ENCODE assay signal across 29 mouse cellular contexts in genomic region chr10:45458074-45458473, GRCm38 (mm10). TPM values are rescaled to one million over a fixed set of nuclear protein-coding genes. Genes with fewer than 3 reads are reported as not detected.
A peak's percentile ranks its signal among the peaks of the same experiment; 100 is the strongest.
DNase-seq lines count a peak whose midpoint lies in the region; ATAC-seq and TF ChIP-seq lines count a peak whose summit lies in the region.
"Had no signal": no experiment of that assay in that cellular context is flagged by ENCODE, and none has a peak within 500 bp of the region (broad histone marks: within the 10 kb centered on the region; RNA-seq: fewer than 3 reads in every experiment).

No protein-coding gene starts in this region.

- H3K27ac ChIP-seq in midbrain, embryonic 10.5 days (replicated peaks): 0 out of 2 replicates have a peak overlapping the region, but pooled peaks have one; percentile 23
- H3K27ac ChIP-seq in midbrain, embryonic 14.5 days (replicated peaks; ENCODE audit: low read depth, low read length): no peak overlapping the region
- H3K27ac ChIP-seq in intestine, embryonic 15.5 days: no peak overlapping the region
- H3K27ac ChIP-seq in thymus, adult 2 months (ENCODE audit: control insufficient read depth, insufficient read depth, low read length): no peak overlapping the region
- H3K27ac ChIP-seq: embryonic facial prominence, embryonic 12.5 days; embryonic facial prominence, embryonic 15.5 days; gastrocnemius, adult 2 months; hindbrain, embryonic 10.5 days; hindbrain, embryonic 13.5 days had no signal

- H3K4me2 ChIP-seq in midbrain, embryonic 14.5 days (ENCODE audit: low read length): no peak overlapping the region
- no peak overlapping the region for H3K4me2 ChIP-seq in intestine, embryonic 15.5 days (replicated peaks)
- H3K4me2 ChIP-seq: embryonic facial prominence, embryonic 12.5 days; embryonic facial prominence, embryonic 15.5 days; heart, embryonic 11.5 days; hindbrain, embryonic 13.5 days had no signal

- peaks cover 49% of the 10 kb centered on the region for H3K4me1 ChIP-seq in midbrain, embryonic 10.5 days
- H3K4me1 ChIP-seq in midbrain, embryonic 14.5 days (ENCODE audit: control insufficient read depth, insufficient read depth, low read length): no peaks in the 10 kb centered on the region
- H3K4me1 ChIP-seq in intestine, embryonic 15.5 days (replicated peaks): no peaks in the 10 kb centered on the region
- no peaks in the 10 kb centered on the region for H3K4me1 ChIP-seq in thymus, adult 2 months (replicated peaks; ENCODE audit: control insufficient read depth, insufficient read depth, low read length)
- H3K4me1 ChIP-seq: embryonic facial prominence, embryonic 15.5 days; hindbrain, embryonic 13.5 days had no signal

- WGBS in midbrain, embryonic 10.5 days: 3% methylated on average over 2 of the region's 2 CpGs
- 6% methylated on average over 2 of the region's 2 CpGs for WGBS in midbrain, embryonic 14.5 days
- 39% methylated on average over 2 of the region's 2 CpGs for WGBS in intestine, embryonic 15.5 days
- 94% methylated on average over 2 of the region's 2 CpGs for WGBS in thymus, adult 2 months

- no peak for ATAC-seq in midbrain, embryonic 14.5 days (ENCODE audit: low FRiP score, low TSS enrichment)
- ATAC-seq in intestine, embryonic 15.5 days: no peak
- ATAC-seq: forebrain, embryonic 14.5 days; forebrain, postnatal 0 days; hindbrain, embryonic 16.5 days; intestine, embryonic 16.5 days; Patski had no signal

- no peaks in the 10 kb centered on the region for H3K27me3 ChIP-seq in midbrain, embryonic 10.5 days (ENCODE audit: low read depth, poor library complexity, severe bottlenecking)
- H3K27me3 ChIP-seq in midbrain, embryonic 14.5 days (ENCODE audit: control insufficient read depth, insufficient read depth, low read length): no peaks in the 10 kb centered on the region
- H3K27me3 ChIP-seq in intestine, embryonic 15.5 days (replicated peaks): no peaks in the 10 kb centered on the region
- no peaks in the 10 kb centered on the region for H3K27me3 ChIP-seq in thymus, adult 2 months (ENCODE audit: control insufficient read depth, insufficient read depth, low read length)
- H3K27me3 ChIP-seq: CH12.LX; embryonic facial prominence, embryonic 12.5 days; embryonic facial prominence, embryonic 15.5 days; hindbrain, embryonic 13.5 days had no signal

- TF ChIP-seq POLR2A in thymus, adult 2 months (IDR thresholded peaks at IDR 0.05; ENCODE audit: control insufficient read depth, extremely low read depth, insufficient read depth, low read length, poor library complexity): no peak

- H3K36me3 ChIP-seq in midbrain, embryonic 10.5 days: peaks cover 5% of the 10 kb centered on the region
- no peaks in the 10 kb centered on the region for H3K36me3 ChIP-seq in midbrain, embryonic 14.5 days (ENCODE audit: control insufficient read depth, insufficient read depth, low read length)
- H3K36me3 ChIP-seq in intestine, embryonic 15.5 days: no peaks in the 10 kb centered on the region
- H3K36me3 ChIP-seq in thymus, adult 2 months (ENCODE audit: control insufficient read depth, insufficient read depth, low read length): no peaks in the 10 kb centered on the region
- H3K36me3 ChIP-seq: embryonic facial prominence, embryonic 12.5 days; embryonic facial prominence, embryonic 15.5 days had no signal

- no peak for DNase-seq in midbrain, embryonic 10.5 days (ENCODE audit: low spot score)
- DNase-seq in midbrain, embryonic 14.5 days: no peak
- DNase-seq in embryo, embryonic 10 days (ENCODE audit: low spot score): peak; percentile 80
- peak; percentile 54 for DNase-seq in embryo, embryonic 9.5 days (ENCODE audit: extremely low spot score)
- no peak for DNase-seq in thymus, adult 2 months
- DNase-seq: adrenal gland, postnatal 10 days; adrenal gland, postnatal 36 days; B cell, adult 2 months; cerebellum, adult 11 months; cerebellum, adult 2 months; cerebellum, adult 9-11 months; cerebellum, postnatal 25 days; forebrain, postnatal 0 days; gastrocnemius, adult 2 months; gastrocnemius, postnatal 14 days; heart, adult 11 months; heart, postnatal 36 days had no signal

- H3K4me3 ChIP-seq in midbrain, embryonic 10.5 days: no peak overlapping the region
- no peak overlapping the region for H3K4me3 ChIP-seq in midbrain, embryonic 14.5 days (replicated peaks; ENCODE audit: low read depth, low read length)
- no peak overlapping the region for H3K4me3 ChIP-seq in intestine, embryonic 15.5 days (replicated peaks)
- H3K4me3 ChIP-seq in thymus, adult 2 months (ENCODE audit: control insufficient read depth, insufficient read depth, low read length): no peak overlapping the region
- H3K4me3 ChIP-seq: embryonic facial prominence, embryonic 12.5 days; embryonic facial prominence, embryonic 15.5 days; gastrocnemius, adult 2 months; hindbrain, embryonic 10.5 days; hindbrain, embryonic 13.5 days had no signal

- no peak for TF ChIP-seq CTCF in thymus, adult 2 months (IDR thresholded peaks at IDR 0.05; ENCODE audit: borderline replicate concordance, control insufficient read depth, extremely low read depth, insufficient read depth, low read length, poor library complexity)

- H3K9ac ChIP-seq in midbrain, embryonic 14.5 days (replicated peaks; ENCODE audit: low read length): no peak overlapping the region
- no peak overlapping the region for H3K9ac ChIP-seq in intestine, embryonic 15.5 days
- H3K9ac ChIP-seq: embryonic facial prominence, embryonic 12.5 days; embryonic facial prominence, embryonic 15.5 days; forebrain, postnatal 0 days; hindbrain, embryonic 13.5 days had no signal

- H3K9me3 ChIP-seq in midbrain, embryonic 10.5 days (replicated peaks): no peaks in the 10 kb centered on the region
- no peaks in the 10 kb centered on the region for H3K9me3 ChIP-seq in midbrain, embryonic 14.5 days (ENCODE audit: control insufficient read depth, low read length)
- no peaks in the 10 kb centered on the region for H3K9me3 ChIP-seq in intestine, embryonic 15.5 days
- H3K9me3 ChIP-seq: embryonic facial prominence, embryonic 12.5 days; embryonic facial prominence, embryonic 15.5 days; G1E; hindbrain, embryonic 10.5 days; hindbrain, embryonic 13.5 days had no signal

RNA-seq across cellular contexts. Expression of gene Lin28b, which starts 28.1 kb away (rescaled TPM):
- 37.9 and 52.7 TPM in 2 replicates for polyA plus RNA-seq in midbrain, embryonic 10.5 days (2016; fragmentation: Nextera tagmentation; extraction: Ambion mirVana)
- 8.4 and 11.0 TPM in 2 replicates for polyA plus RNA-seq in midbrain, embryonic 14.5 days (2014; fragmentation: Nextera tagmentation; extraction: Ambion mirVana)
- polyA plus RNA-seq in intestine, embryonic 15.5 days (2015; fragmentation: Nextera tagmentation; extraction: Ambion mirVana): 0.92 and 1.2 TPM in 2 replicates
- polyA plus RNA-seq in thymus, adult 2 months (2012; rRNA removed): 0.03 TPM in 1 of 2 replicates, not detected in the other
- polyA plus RNA-seq: Patski had no signal

Comparison
In these comparisons a context has a peak if more than half of its experiments do, and no peak if none do; other contexts are left out.
1. DNase-seq: peak in embryo, embryonic 10 days (single experiment) and embryo, embryonic 9.5 days (single experiment); none in midbrain, embryonic 10.5 days (single experiment), midbrain, embryonic 14.5 days (single experiment) and thymus, adult 2 months (single experiment).